Mouse (Mus musculus): Measurements from ENCODE around the gene Sdcbp2.

- peak; percentile 57; the same call in 1 of the 2 replicates for TF ChIP-seq POLR2A (IDR thresholded peaks at IDR 0.05; ENCODE audit: extremely low read depth, insufficient read depth, low read length)
- TF ChIP-seq CTCF (IDR thresholded peaks at IDR 0.05; ENCODE audit: extremely low read depth, insufficient read depth, low read length), result no peak
These were observed 59.9 kb downstream of the Sdcbp2 start, which contains the start of gene Snph for GRCm38 (mm10) chr2:151632159-151632814.

All from cortical plate, adult 2 months (tissue).